Mouse (Mus musculus) CD8-positive naive resting alpha-beta T cell, adult 57 days (primary cell): ENCODE results near the gene Tnni2. TPM values are rescaled to one million over a fixed set of nuclear protein-coding genes. Genes with fewer than 3 reads are reported as not detected.

Experiments
- total RNA-seq: library from RNA; stranded (reverse); gene quantifications from one replicate; pipeline ENCODE4 v1.2.4, GENCODE M21; 2023

Gene Tnni2
- total RNA-seq: not detected

GRCm38 (mm10) chr7:142441585-142441984 lies at the start of gene Tnni2:
Gene Tnni2, plus strand, starts transcription at chr7:142441808.

GRCm38 (mm10) chr7:142434137-142434865 lies 7.3 kb upstream of the Tnni2 start, which contains the start of gene Syt8:
Gene Syt8, plus strand, starts transcription at chr7:142434850.

GRCm38 (mm10) chr7:142460636-142461077 lies 19.0 kb downstream of the Tnni2 start, which contains the start of gene Lsp1:
Gene Lsp1, plus strand, starts transcription at chr7:142460809.

Other genes starting within 250 kb of the Tnni2 start
- not detected for gene Krtap5-3, start 240.4 kb upstream of the Tnni2 start, total RNA-seq
- gene Gm7579, start 229.9 kb upstream of the Tnni2 start, total RNA-seq: not detected
- gene Krtap5-5, start 211.8 kb upstream of the Tnni2 start, total RNA-seq: not detected
- gene Gm40460, start 200.7 kb upstream of the Tnni2 start, total RNA-seq: not detected
- not detected for gene Gm2431, start 183.5 kb upstream of the Tnni2 start, total RNA-seq
- gene Gm4559, start 167.4 kb upstream of the Tnni2 start, total RNA-seq: not detected
- not detected for gene Krtap5-1, start 144.7 kb upstream of the Tnni2 start, total RNA-seq
- gene Krtap5-4, start 138.3 kb upstream of the Tnni2 start, total RNA-seq: not detected
- gene Ifitm10, start 68.1 kb upstream of the Tnni2 start, total RNA-seq: 14.5 TPM
- 3.6 TPM for gene Gm49369, start 59.1 kb upstream of the Tnni2 start, total RNA-seq
- gene Ctsd, start 53.8 kb upstream of the Tnni2 start, total RNA-seq: 213 TPM
- not detected for gene Syt8, start 7.0 kb upstream of the Tnni2 start, total RNA-seq
- 696 TPM for gene Lsp1, start 19.0 kb downstream of the Tnni2 start, total RNA-seq
- gene Tnnt3, start 57.0 kb downstream of the Tnni2 start, total RNA-seq: 46.5 TPM
- gene Mrpl23, start 90.9 kb downstream of the Tnni2 start, total RNA-seq: 14.5 TPM
- gene Igf2, start 225.0 kb downstream of the Tnni2 start, total RNA-seq: not detected
- not detected for gene Gm49394, start 228.1 kb downstream of the Tnni2 start, total RNA-seq